Mouse (Mus musculus) stomach, embryonic 15.5 days (tissue): Measurements from ENCODE around the gene Anks4b. TPM values are rescaled to one million over a fixed set of nuclear protein-coding genes. Genes with fewer than 3 reads are reported as not detected.

Source experiments
- ATAC-seq: fragments of 200-750 bp; cut with Nextera tagmentation; 2 replicates; pipeline ENCODE4 v1.8.0; 2017; ENCODE audit warnings: low read depth, moderate number of reproducible peaks, moderate TSS enrichment; ENCODE audit not compliant: insufficient read depth, low FRiP score
- H3K27ac ChIP-seq: fragments of 300-500 bp; sonication (generic); 2 replicates; pipeline ENCODE4 v1.5.1; 2015; ENCODE audit warnings: mild to moderate bottlenecking, inconsistent platforms
- H3K27me3 ChIP-seq: fragments of 300-500 bp; sonication (generic); replicated peaks from 2 replicates; pipeline ENCODE4 v1.6.1; 2015; ENCODE audit warnings: inconsistent platforms
- H3K36me3 ChIP-seq: fragments of 300-500 bp; sonication (generic); 2 replicates; pipeline ENCODE4 v1.6.1; 2015; ENCODE audit warnings: inconsistent platforms
- H3K4me1 ChIP-seq: fragments of 300-500 bp; sonication (generic); 2 replicates; pipeline ENCODE4 v1.6.1; 2015; ENCODE audit warnings: inconsistent platforms
- H3K4me2 ChIP-seq: fragments of 300-500 bp; sonication (generic); 2 replicates; pipeline ENCODE4 v1.6.1; 2015; ENCODE audit warnings: mild to moderate bottlenecking, inconsistent platforms
- H3K4me3 ChIP-seq: fragments of 300-500 bp; sonication (generic); replicated peaks from 2 replicates; pipeline ENCODE4 v1.5.1; 2015; ENCODE audit warnings: inconsistent platforms
- H3K9ac ChIP-seq: fragments of 300-500 bp; sonication (generic); 2 replicates; pipeline ENCODE4 v1.6.1; 2015; ENCODE audit warnings: inconsistent platforms
- H3K9me3 ChIP-seq: fragments of 300-500 bp; sonication (generic); 2 replicates; pipeline ENCODE4 v1.6.1; 2016; ENCODE audit warnings: inconsistent platforms
- WGBS: fragments of 180-500 bp; shearing (Covaris S2); methylation state at CpG from one replicate; pipeline ENCODE4 v1.1.7; 2015; 5-methylcytosine and 5-hydroxymethylcytosine counted together
- polyA plus RNA-seq: library from polyadenylated mRNA; unstranded; fragments of >200 nt; fragmentation: Nextera tagmentation; extraction: Ambion mirVana; gene quantifications from 2 replicates; pipeline ENCODE4 v1.2.1, GENCODE M21; 2015

Anks4b gene
- polyA plus RNA-seq, 1 experiment from 2014 or later = 2.7 TPM

- Histone ChIP-seq H3K27ac (no peak overlapping the region), H3K9ac (no peak overlapping the region), H3K4me2 (no peak overlapping the region), H3K4me1 (no peaks in the 10 kb centered on the region), H3K9me3 (no peaks in the 10 kb centered on the region), H3K36me3 (no peaks in the 10 kb centered on the region), H3K4me3 (no peak overlapping the region), H3K27me3 (no peaks in the 10 kb centered on the region)
- 79% methylated on average over 11 of the region's 11 CpGs for WGBS
- ATAC-seq = no peak
Measured at GRCm38 (mm10) chr7:120163581-120164251, 9.9 kb upstream of the Anks4b start.

- 90% methylated on average over 1 of the region's 1 CpGs for WGBS
- Histone ChIP-seq H3K9me3 (no peaks in the 10 kb centered on the region), H3K27ac (no peak overlapping the region), H3K4me3 (no peak overlapping the region), H3K4me1 (no peaks in the 10 kb centered on the region), H3K9ac (no peak overlapping the region), H3K4me2 (no peak overlapping the region), H3K27me3 (no peaks in the 10 kb centered on the region), H3K36me3 (no peaks in the 10 kb centered on the region)
- ATAC-seq = no peak
Measured at GRCm38 (mm10) chr7:120172188-120172700, 1.4 kb upstream of the Anks4b start.

GRCm38 (mm10) chr7:120174723-120175504, 1.3 kb downstream of the Anks4b start:
- H3K27ac ChIP-seq = no peak overlapping the region
- 70% methylated on average over 11 of the region's 11 CpGs for WGBS
- H3K4me3 ChIP-seq = no peak overlapping the region; the same call in 1 of the 2 replicates
- H3K9me3 ChIP-seq = no peaks in the 10 kb centered on the region
- 0 out of 2 replicates have a peak, but pooled peaks have one; percentile 14 for ATAC-seq
- no peak overlapping the region for H3K9ac ChIP-seq
- H3K4me1 ChIP-seq = no peaks in the 10 kb centered on the region
- H3K36me3 ChIP-seq = no peaks in the 10 kb centered on the region
- H3K4me2 ChIP-seq = no peak overlapping the region; the same call in 1 of the 2 replicates
- no peaks in the 10 kb centered on the region for H3K27me3 ChIP-seq

DNA sequence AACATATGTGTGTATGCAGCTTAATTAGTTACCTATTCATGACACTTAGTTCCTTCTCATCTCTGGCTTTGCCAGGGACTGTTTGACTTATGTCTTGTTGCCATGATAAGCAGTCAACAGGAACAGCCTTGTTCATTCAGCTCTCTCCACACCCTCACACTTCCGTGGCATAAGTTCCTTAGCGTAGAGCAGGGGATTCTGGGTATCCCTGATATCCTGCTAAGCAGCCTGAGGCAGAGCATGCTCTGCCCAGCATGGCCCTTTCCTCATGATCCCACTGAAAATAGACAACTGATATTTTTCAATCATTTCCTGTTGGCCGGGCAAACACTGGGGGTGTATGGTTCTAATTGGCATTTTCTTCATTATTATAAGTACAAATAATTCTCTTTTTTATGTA, 4.0 kb downstream of the Anks4b start:
- no peaks in the 10 kb centered on the region for H3K9me3 ChIP-seq
- no peaks in the 10 kb centered on the region for H3K27me3 ChIP-seq
- H3K9ac ChIP-seq = no peak overlapping the region
- no peak overlapping the region for H3K4me2 ChIP-seq
- H3K36me3 ChIP-seq = no peaks in the 10 kb centered on the region
- WGBS = 84% methylated on average over 3 of the region's 3 CpGs
- no peaks in the 10 kb centered on the region for H3K4me1 ChIP-seq
- H3K27ac ChIP-seq = no peak overlapping the region
- H3K4me3 ChIP-seq = no peak overlapping the region
- no peak for ATAC-seq

- WGBS = 10% methylated on average over 2 of the region's 2 CpGs
- H3K4me2 ChIP-seq = no peak overlapping the region
- no peaks in the 10 kb centered on the region for H3K4me1 ChIP-seq
- no peaks in the 10 kb centered on the region for H3K27me3 ChIP-seq
- no peaks in the 10 kb centered on the region for H3K9me3 ChIP-seq
- no peak overlapping the region for H3K4me3 ChIP-seq
- H3K9ac ChIP-seq = no peak overlapping the region
- no peak for ATAC-seq
- H3K27ac ChIP-seq = no peak overlapping the region
- H3K36me3 ChIP-seq = no peaks in the 10 kb centered on the region
Measured at GRCm38 (mm10) chr7:120178935-120179334, 5.3 kb downstream of the Anks4b start.

- H3K27me3 ChIP-seq = no peaks in the 10 kb centered on the region
- ATAC-seq = no peak
- no peak overlapping the region for H3K4me2 ChIP-seq
- no peaks in the 10 kb centered on the region for H3K4me1 ChIP-seq
- WGBS = 73% methylated on average over 5 of the region's 5 CpGs
- no peak overlapping the region for H3K9ac ChIP-seq
- H3K36me3 ChIP-seq = no peaks in the 10 kb centered on the region
- H3K4me3 ChIP-seq = no peak overlapping the region
- H3K9me3 ChIP-seq = no peaks in the 10 kb centered on the region
- H3K27ac ChIP-seq = no peak overlapping the region
Measured at GRCm38 (mm10) chr7:120180547-120180946, 6.9 kb downstream of the Anks4b start.

- Histone ChIP-seq H3K27ac (no peak overlapping the region), H3K4me2 (no peak overlapping the region), H3K36me3 (no peaks in the 10 kb centered on the region), H3K27me3 (no peaks in the 10 kb centered on the region), H3K9me3 (no peaks in the 10 kb centered on the region), H3K9ac (no peak overlapping the region), H3K4me1 (no peaks in the 10 kb centered on the region), H3K4me3 (no peak overlapping the region)
- ATAC-seq = no peak
- WGBS = 83% methylated on average over 4 of the region's 4 CpGs
Measured at GRCm38 (mm10) chr7:120181401-120182230, 8.0 kb downstream of the Anks4b start.

DNA sequence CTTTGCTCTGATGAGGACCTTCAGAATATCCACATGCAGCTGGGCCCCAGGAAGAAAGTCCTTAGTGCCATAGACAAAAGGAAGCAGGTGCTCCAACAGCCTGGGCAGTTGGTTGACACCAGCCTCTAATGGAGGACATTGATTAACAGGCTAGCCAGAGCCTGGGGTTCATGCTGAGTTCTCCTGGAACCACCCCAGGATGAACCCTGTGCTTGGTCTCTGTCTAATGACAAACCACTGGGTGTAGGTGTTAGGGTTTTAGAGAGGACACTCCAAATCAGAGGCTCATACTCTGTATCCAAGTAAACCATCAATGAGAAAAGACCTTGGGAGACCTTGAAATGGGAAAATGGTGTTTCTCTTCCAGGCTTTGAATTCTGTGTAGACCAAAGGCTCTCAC, 9.2 kb downstream of the Anks4b start:
- no peak overlapping the region for H3K4me3 ChIP-seq
- no peaks in the 10 kb centered on the region for H3K4me1 ChIP-seq
- H3K36me3 ChIP-seq = no peaks in the 10 kb centered on the region
- no peak overlapping the region for H3K4me2 ChIP-seq
- H3K9me3 ChIP-seq = no peaks in the 10 kb centered on the region
- no peak overlapping the region for H3K27ac ChIP-seq
- no peaks in the 10 kb centered on the region for H3K27me3 ChIP-seq
- no peak for ATAC-seq
- no peak overlapping the region for H3K9ac ChIP-seq

- WGBS = 85% methylated on average over 5 of the region's 5 CpGs
- no peak overlapping the region for H3K4me3 ChIP-seq
- no peak overlapping the region for H3K27ac ChIP-seq
- H3K27me3 ChIP-seq = no peaks in the 10 kb centered on the region
- no peaks in the 10 kb centered on the region for H3K9me3 ChIP-seq
- no peaks in the 10 kb centered on the region for H3K36me3 ChIP-seq
- no peak overlapping the region for H3K9ac ChIP-seq
- no peak overlapping the region for H3K4me2 ChIP-seq
- no peak for ATAC-seq
- H3K4me1 ChIP-seq = no peaks in the 10 kb centered on the region
Measured at GRCm38 (mm10) chr7:120188946-120189345, 15.3 kb downstream of the Anks4b start.

DNA sequence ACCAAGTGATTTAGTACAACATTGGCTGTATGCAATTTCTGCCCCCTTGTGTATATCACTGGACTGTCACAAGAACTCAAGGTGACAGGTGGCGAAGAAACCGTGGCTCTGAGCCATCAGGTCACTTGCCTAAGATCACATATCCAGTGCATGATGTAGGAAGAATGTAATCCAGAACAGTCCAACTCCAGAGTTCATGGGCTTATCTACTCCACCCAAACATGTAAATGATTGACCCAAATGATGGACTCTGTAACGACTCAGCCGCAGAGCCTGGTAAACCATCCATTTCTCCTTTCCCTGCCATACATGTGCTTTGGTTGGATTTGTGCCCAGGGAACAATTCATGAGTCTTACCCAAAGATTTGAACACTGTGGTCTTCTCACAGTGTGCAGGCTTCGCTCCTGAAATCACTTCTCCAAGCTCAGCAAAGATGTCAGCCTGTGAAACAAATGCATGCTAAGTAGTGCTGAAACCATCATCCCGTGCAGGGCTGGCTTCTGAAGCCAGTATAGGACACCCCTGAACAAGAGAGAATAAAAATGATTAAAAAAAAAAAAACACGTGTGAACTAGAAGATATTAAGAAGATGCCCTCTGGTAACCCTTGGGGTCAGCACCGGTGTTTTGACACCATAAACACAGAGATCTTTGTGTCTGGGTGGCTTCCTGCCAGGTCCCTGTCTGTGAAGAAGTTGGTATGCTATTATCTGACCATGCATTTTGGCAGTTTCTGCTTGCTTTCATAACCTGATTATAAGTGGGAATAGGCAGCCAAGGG, 15.9 kb downstream of the Anks4b start:
- no peak overlapping the region for H3K9ac ChIP-seq
- no peak overlapping the region for H3K27ac ChIP-seq
- peak; percentile 66; the same call in 1 of the 2 replicates for ATAC-seq
- no peak overlapping the region for H3K4me2 ChIP-seq
- 50% methylated on average over 8 of the region's 8 CpGs for WGBS
- H3K9me3 ChIP-seq = no peaks in the 10 kb centered on the region
- no peak overlapping the region for H3K4me3 ChIP-seq
- no peaks in the 10 kb centered on the region for H3K4me1 ChIP-seq
- no peaks in the 10 kb centered on the region for H3K36me3 ChIP-seq
- no peaks in the 10 kb centered on the region for H3K27me3 ChIP-seq

- ATAC-seq = no peak
- Histone ChIP-seq H3K27me3 (no peaks in the 10 kb centered on the region), H3K36me3 (no peaks in the 10 kb centered on the region), H3K9me3 (no peaks in the 10 kb centered on the region), H3K27ac (no peak overlapping the region), H3K4me3 (no peak overlapping the region), H3K4me2 (no peak overlapping the region), H3K9ac (no peak overlapping the region), H3K4me1 (no peaks in the 10 kb centered on the region)
- 45% methylated on average over 8 of the region's 8 CpGs for WGBS
Measured at GRCm38 (mm10) chr7:120190150-120190665, 16.6 kb downstream of the Anks4b start.
